Mouse (Mus musculus): ENCODE measurements around the gene Mast4.
"Not testable (repeated sequence)": the region's sequence is repeated elsewhere in the genome, so short reads cannot be mapped to it uniquely, and the experiment has no call there.

Mast4 gene

DNA sequence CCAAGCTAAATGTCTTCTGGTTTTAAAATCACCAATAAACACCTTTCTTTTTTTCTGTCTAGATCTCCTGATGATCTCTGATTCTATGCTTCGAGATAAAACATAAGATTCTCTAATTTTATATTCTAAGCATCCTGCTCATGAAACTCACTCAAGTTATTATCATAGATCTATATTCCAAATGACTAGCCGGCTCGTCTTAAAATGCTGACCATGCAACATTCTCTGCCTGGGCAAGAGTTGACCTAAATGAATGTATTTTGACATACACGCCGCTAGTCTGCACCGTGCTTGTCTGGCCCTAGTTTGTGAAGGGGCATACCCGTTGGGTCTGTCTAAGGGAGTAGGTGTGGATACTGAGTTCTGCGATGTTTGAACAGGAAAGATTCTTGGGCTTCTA lies 579.2 kb downstream of the Mast4 start:
- DNase-seq (ENCODE audit: extremely low spot score, low spot score) = no peak

GRCm38 (mm10) chr13:102753714-102754556 lies 580.4 kb downstream of the Mast4 start:
- DNase-seq (ENCODE audit: extremely low spot score, low spot score) = no peak

DNA sequence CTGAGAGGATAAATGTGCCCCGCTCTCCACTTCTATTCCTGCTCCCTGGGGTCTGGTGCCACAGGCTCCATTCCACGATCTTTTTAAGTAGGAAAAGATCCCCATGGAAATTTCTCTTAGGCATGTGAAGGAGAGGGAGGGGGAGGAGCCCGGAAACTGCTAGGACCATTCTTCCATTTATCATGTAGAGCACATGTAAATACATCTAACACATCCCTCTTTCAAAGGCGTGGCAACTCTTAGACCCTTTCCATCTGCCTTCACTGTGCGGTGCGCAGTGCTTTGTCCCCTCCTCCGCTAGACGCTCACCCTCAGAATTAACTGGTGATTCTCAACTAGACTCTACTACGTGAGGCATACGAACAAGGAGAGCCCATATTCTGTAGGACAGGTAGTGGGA lies 584.4 kb downstream of the Mast4 start:
- no peak for DNase-seq (ENCODE audit: extremely low spot score, low spot score)

- DNase-seq (ENCODE audit: extremely low spot score, low spot score) = no peak
These were observed 585.1 kb downstream of the Mast4 start for GRCm38 (mm10) chr13:102749194-102749593.

GRCm38 (mm10) chr13:102746803-102747561 lies 587.3 kb downstream of the Mast4 start:
- DNase-seq (ENCODE audit: extremely low spot score, low spot score) = no peak

- DNase-seq (ENCODE audit: extremely low spot score, low spot score) = no peak
These were observed 588.5 kb downstream of the Mast4 start for GRCm38 (mm10) chr13:102745626-102746342.

GRCm38 (mm10) chr13:102745270-102745600 lies 589.1 kb downstream of the Mast4 start:
- peak; percentile 11 for DNase-seq (ENCODE audit: extremely low spot score, low spot score)

DNA sequence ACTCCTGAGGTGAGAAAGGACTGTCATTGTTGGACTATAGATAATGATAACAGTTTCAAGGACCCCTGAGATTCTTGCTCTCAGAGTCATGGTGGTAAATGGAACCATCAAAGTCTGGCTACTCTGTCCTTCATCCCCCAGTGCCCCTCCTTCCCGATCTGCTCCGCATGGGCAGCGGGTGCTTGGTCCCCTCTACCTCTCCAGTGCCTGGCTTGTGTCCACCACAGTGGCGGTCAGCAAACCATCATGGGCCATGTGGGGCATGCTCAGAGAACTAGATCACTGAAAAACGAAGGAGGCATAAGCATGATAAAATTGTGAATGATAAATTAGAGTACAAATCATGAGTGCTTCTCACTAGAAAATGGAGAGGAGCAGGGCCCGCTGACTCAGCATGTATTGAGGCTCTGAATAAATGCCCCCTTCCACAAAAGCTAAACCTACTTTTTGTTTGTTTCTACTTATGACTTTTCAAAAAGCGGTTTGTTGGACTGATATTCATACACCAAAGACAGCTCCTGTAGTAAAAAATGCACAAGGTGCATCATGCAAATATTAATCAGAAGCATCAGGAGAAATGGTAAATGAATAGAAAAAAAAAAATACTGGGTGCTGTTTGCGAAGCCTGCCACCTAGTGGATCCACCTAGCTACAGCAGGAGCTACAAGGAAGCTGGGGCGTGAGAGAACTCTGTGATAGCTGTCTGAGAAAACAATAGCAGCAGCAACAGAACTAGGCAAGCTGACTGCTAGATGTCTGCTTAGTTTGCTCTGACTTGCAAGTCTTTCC lies 589.6 kb downstream of the Mast4 start:
- peak; percentile 29 for DNase-seq (ENCODE audit: extremely low spot score, low spot score)

- DNase-seq (ENCODE audit: extremely low spot score, low spot score) = no peak
These were observed 594.4 kb downstream of the Mast4 start for GRCm38 (mm10) chr13:102739720-102740535.

DNA sequence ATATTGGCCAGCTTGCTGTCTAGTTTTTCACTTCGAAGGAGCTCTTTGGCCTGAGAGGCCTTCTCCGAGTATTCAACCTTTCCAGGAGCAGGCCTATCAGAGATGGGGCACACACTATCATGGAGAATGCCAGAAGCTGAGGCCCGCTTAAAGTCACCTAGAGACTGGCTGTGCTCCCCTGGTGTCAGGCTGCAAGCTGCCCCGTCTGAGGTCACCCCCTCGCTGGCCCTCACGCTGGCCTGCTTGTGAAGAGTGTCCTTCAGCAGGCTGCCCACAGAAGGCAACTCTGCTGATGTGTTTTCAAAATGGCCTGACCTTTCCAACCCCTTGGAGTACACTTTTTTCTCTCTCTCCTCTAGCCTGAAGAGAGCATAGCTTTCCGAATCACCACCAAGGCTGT lies 596.5 kb downstream of the Mast4 start:
- DNase-seq (ENCODE audit: extremely low spot score, low spot score) = no peak

DNA sequence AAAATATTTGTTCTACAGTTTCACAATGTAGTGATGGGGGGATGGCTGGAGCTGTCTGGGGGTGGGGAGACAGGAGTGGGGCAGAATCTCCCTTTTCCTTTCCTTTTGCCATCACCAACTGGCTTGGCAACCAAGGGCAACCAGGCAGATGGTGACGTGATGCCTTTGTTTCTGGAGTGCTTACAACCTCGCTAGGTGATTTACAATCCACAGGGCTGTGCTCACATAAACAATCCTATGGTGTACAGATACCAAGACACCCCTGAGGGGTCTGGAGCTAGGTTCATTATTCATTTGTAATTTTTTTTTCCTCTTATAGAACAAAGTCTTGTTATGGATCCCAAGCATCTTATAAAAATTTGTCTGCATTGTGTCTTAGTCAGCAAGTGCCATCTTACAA lies 601.2 kb downstream of the Mast4 start:
- no peak for DNase-seq (ENCODE audit: extremely low spot score, low spot score)

DNA sequence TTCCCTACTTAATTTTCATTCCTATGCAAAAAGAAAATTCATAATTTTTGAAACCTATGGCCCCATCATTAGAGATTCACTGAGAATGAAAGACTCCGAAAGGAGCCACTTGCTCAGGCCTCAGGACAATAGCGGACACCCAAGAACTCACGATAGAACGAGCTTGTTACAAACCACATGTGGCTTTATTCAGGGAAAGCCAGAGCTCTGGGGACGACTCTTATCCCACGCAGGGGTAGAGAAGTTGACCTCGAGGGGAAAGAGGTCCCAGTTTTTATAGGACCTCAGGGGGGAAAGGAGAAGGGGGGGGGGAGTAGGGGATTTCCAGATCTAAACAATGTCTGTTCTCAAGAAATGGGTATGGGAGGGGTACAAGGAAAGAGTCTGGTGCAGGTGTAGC lies 605.3 kb downstream of the Mast4 start:
- not testable (repeated sequence) for DNase-seq (ENCODE audit: extremely low spot score, low spot score)

DNA sequence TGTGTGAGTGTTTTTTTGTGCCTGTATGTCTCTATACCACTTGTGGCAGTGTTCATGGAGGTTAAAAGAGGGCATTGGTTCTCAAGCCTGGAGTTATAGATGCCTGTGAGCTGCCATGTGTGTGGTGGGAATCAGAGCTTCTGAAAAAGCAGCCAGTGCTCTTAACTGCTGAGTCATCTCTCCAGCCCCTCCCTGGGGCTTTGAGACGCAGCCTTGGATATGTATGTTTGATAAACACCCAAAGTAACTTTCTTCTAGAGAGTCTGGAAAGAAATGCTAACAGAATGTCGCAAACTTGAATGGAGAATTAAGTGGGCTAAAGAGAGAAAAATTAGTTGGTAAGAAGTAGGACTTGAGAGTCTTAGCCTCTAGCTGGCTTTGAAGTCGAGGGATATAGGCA lies 606.3 kb downstream of the Mast4 start:
- no peak for DNase-seq (ENCODE audit: extremely low spot score, low spot score)

GRCm38 (mm10) chr13:102726876-102727275 lies 607.4 kb downstream of the Mast4 start:
- DNase-seq (ENCODE audit: extremely low spot score, low spot score) = no peak

GRCm38 (mm10) chr13:102725906-102726305 lies 608.4 kb downstream of the Mast4 start:
- no peak for DNase-seq (ENCODE audit: extremely low spot score, low spot score)

DNA sequence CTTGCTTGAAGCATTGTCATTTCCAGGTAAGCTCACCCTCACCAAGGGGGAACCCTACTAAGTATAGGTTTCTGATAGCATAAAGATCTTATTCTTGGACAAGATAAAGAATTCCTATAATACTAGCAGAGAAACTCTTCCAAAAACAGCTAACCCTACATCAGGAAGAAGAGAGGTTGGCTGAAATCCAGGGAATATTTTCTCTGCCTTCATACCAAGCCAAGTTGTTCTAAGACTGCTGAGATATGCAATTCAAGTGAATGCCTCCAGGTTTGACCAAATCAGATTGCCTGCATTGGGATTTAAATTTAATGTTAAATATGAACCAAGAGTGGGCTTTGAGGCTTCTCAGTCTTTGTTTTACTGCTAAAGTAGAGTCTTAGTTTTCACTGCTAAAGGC lies 608.9 kb downstream of the Mast4 start:
- DNase-seq (ENCODE audit: extremely low spot score, low spot score) = no peak

DNA sequence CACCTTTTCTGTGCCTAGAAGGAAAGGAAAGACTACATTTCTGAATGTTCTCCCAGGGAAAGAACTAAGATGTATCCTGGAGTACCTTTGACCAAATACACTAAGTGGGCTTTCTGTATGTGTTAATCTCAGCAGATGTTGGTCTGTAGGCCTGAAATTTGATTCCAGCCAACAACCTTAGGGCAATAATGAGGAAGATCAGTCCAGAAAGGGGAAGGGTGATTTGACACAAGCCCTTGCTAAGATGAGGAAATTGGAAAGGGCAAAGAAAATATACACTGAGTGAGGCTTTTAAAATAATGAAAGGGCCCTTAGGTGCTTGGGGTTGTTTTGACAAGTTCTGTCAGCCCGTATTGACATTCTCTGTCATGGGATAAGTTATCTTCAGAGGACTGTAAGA lies 617.3 kb downstream of the Mast4 start:
- no peak for DNase-seq (ENCODE audit: extremely low spot score, low spot score)

DNA sequence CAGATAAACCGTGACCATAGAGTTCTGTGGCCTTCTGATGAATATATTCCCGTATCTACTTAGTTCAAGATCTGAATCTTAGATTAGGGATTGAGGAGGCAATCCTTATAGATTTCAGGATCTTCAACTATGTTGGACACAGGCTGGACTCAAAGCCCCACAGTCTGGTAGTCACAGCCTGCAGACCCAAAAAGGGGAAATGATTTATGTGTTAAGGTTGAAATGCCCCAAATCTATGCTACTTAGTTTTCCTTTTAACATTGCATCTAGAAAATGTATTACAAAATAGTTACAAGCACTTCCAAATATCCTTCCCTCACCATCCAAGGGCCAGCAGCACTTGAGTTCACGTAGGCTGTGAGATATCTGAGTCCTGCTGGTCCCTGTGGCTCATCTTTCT lies 633.6 kb downstream of the Mast4 start:
- DNase-seq (ENCODE audit: extremely low spot score, low spot score) = no peak

GRCm38 (mm10) chr13:102700176-102700575 lies 634.1 kb downstream of the Mast4 start:
- DNase-seq (ENCODE audit: extremely low spot score, low spot score) = no peak

- peak; percentile 27 for DNase-seq (ENCODE audit: extremely low spot score, low spot score)
These were observed 635.5 kb downstream of the Mast4 start for GRCm38 (mm10) chr13:102698751-102699323.

All from neural tube, embryonic 10.5 days (tissue).